Mouse (Mus musculus) kidney, postnatal 14 days (tissue): ENCODE data around the gene Trhde.

Experiments used
- DNase-seq: peaks from one replicate; pipeline ENCODE4 v3.0.0; 2022; ENCODE audit warnings: mixed read lengths

Gene Trhde

GRCm38 (mm10) chr10:114735678-114736077, 66.4 kb downstream of the Trhde start:
- DNase-seq: no peak

DNA sequence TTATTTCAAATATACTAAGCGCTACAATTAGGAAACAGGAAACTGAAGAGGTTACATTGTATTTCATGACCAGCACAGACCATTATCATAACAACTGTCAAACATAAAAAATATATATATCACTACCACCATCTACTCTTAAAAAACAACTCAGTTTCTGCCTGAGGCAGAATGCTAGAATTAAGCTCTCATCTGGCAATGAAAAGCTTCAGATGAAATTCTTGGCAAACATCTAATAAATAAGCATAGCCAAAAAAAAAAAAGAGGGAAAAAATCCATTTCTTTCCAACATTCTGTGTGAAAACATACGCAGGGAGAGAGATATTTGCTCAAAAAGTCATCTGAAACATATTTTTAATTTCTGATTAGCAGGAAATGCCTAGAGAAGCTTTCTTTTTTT, 67.0 kb downstream of the Trhde start:
- no peak for DNase-seq

DNA sequence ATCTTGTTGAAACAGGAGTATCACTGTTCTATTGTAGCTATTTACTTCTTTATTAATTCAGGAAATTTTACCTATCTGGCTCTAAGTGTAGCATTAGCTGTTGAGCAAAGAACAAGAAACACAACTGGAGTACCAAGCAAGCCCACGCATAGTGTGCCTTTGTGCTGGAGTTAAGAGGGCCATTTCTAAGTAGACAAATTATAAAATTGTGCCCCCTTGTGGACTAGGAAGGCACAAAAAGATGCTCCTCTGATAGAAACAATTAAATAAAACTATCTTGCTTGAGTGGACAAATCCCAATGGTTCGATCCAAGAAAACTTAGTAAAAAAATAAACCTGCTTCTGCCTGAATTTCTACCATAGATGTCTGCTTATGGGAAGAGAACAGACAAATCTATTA, 76.5 kb downstream of the Trhde start:
- DNase-seq: no peak

- no peak for DNase-seq
These were observed 100.3 kb downstream of the Trhde start for GRCm38 (mm10) chr10:114701791-114702190.

- no peak for DNase-seq
These were observed 130.2 kb downstream of the Trhde start for GRCm38 (mm10) chr10:114671791-114672415.

DNA sequence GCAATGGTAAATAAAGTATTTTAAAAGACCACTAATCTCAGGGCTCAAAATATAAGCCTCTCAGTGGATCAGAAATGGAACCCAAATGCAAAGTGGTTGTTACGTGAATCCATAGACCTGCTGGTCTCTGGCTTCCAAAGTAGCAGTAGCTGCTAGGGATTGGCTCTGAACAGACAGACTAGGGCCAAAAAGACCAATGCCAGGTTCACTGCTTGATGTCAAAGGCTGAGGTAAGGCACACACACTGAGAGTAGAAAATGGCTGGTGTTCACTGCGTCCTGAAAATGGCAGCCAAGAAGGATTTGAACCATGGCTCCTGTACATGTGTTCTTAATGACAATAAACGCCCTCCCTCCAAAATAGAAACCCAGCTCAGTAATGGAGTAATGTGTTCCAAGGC, 209.1 kb downstream of the Trhde start:
- no peak for DNase-seq

DNA sequence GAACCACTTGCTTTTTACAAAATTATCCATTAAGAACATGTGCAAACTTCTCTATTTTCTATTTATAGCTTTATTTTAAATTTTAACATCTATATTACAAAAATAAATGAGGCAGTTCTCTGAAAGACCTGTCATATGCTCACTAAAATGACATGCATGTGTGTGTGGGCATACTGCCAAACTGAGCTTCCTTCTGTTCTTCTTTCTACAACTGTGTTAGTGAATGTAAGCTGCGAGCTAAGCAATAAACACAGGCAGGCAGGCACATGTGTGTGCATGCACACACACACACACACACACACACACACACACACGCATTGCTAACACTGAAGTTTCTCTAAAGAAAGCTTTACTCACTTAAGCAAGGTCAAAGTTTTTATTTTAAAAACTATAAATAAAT, 223.2 kb downstream of the Trhde start:
- DNase-seq: no peak

- DNase-seq: no peak
These were observed 234.2 kb downstream of the Trhde start for GRCm38 (mm10) chr10:114567891-114568290.

GRCm38 (mm10) chr10:114509186-114509585, 292.9 kb downstream of the Trhde start:
- no peak for DNase-seq

DNA sequence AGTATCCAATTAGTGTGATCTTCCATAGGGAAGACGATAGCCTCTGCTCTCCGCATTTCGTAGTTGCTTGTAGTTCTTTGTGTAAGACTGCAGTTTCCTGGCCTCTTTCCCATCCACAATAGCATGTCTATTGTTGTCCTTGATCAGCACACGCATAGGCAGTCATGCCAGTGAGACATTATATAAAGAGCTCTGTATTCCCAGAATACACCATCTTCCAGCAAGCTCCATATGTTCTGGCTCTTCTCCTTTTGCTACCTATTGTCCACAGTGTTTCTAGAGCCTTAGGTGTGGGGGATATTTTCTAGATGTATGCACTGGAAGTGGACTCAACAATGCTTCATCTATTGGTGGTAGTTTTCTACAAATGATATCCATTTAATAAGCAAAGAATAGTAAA, 313.3 kb downstream of the Trhde start:
- no peak for DNase-seq

GRCm38 (mm10) chr10:114455591-114455990, 346.5 kb downstream of the Trhde start:
- DNase-seq: no peak

DNA sequence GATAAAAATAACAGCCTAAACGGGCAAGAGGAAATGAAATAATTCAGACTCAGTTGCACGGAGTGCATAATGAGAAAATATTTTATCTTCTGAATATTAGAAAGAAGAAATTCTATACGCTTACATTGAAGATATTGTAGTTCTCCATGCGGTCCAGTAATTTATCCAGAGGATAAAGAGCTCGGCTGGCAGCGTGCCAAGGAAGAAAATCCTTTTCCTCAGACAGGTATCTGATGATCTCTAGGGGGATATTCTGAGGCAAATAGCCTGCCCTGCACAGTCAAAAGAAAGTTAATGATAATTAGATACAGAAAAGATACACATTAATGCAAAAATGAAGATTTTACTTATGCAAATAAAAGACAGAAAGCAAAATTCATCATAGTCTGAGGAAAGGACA, 354.0 kb downstream of the Trhde start:
- no peak for DNase-seq

DNA sequence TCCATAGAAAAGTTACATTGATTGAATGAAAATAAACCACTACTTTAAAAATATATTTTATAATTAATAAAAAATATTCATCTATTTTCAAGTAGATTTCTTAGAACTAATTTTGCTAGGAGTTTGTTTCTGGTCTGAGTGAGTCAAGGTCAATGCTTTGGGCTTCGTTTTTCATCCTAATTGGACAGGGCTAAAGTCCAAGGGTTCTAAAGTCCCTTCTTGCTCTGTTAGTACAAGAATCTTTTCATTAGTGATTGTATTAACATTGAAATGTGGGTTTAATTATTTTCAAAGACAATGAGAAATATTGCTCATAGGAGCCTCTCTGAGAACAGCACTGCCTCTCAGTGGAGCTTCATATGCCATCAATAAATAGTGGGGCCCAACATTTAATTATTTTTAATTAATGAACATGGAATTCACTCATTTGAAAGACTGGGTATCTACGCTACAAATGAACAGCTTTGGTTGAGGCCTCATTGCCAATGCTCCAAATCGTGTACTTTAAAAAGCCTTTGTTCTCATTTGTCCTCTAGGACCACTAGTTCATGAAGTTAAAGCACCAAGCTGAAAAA, 383.1 kb downstream of the Trhde start:
- DNase-seq: no peak

- no peak for DNase-seq
These were observed 386.4 kb downstream of the Trhde start for GRCm38 (mm10) chr10:114415717-114416116.

GRCm38 (mm10) chr10:114405260-114405659, 396.8 kb downstream of the Trhde start:
- DNase-seq: no peak

- DNase-seq: no peak
These were observed 398.3 kb downstream of the Trhde start for GRCm38 (mm10) chr10:114403795-114404194.

GRCm38 (mm10) chr10:114370804-114371203, 431.3 kb downstream of the Trhde start:
- no peak for DNase-seq

GRCm38 (mm10) chr10:114363442-114363841, 438.7 kb downstream of the Trhde start:
- DNase-seq: no peak

DNA sequence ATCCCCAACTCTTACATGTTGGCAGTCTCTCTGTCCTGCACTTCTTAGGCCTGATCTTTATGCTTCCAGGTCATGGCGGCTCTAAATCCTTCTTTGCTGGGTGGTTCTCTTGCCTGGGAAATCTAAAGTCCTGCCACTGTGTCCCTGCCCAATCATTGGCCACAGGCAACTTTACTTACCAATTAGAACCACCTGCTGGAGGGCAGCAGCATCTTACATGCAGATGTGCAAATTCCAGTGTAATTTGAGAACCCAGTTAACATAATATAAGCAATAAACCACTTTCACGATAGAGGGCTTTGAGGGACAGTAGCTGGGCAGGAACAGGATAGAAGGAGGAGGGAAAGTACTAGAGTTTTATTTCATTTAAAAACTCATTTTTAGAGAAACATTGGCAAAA, 439.5 kb downstream of the Trhde start:
- no peak for DNase-seq
